Mouse (Mus musculus) lung, postnatal 25 days (tissue): ENCODE measurements around the gene Cfap61.

Experiments used
- DNase-seq: peaks from one replicate; pipeline ENCODE4 v3.0.0; 2022; ENCODE audit warnings: low spot score

Cfap61 gene

GRCm38 (mm10) chr2:146083326-146083871, 148.8 kb downstream of the Cfap61 start:
- DNase-seq = no peak

- no peak for DNase-seq
Measured at GRCm38 (mm10) chr2:146087411-146087810, 152.8 kb downstream of the Cfap61 start.

GRCm38 (mm10) chr2:146089157-146089692, 154.6 kb downstream of the Cfap61 start:
- no peak for DNase-seq

- DNase-seq = no peak
Measured at GRCm38 (mm10) chr2:146097532-146097931, 162.9 kb downstream of the Cfap61 start.

- DNase-seq = no peak
Measured at GRCm38 (mm10) chr2:146098853-146099717, 164.5 kb downstream of the Cfap61 start.

- DNase-seq = no peak
Measured at GRCm38 (mm10) chr2:146099838-146100237, 165.3 kb downstream of the Cfap61 start.

GRCm38 (mm10) chr2:146100489-146101060, 166.0 kb downstream of the Cfap61 start:
- DNase-seq = no peak

GRCm38 (mm10) chr2:146102600-146102999, 168.0 kb downstream of the Cfap61 start:
- no peak for DNase-seq

- peak; percentile 6 for DNase-seq
Measured at GRCm38 (mm10) chr2:146105341-146105740, 170.8 kb downstream of the Cfap61 start.

GRCm38 (mm10) chr2:146107980-146108379, 173.4 kb downstream of the Cfap61 start:
- DNase-seq = no peak

GRCm38 (mm10) chr2:146109921-146110320, 175.3 kb downstream of the Cfap61 start:
- DNase-seq = no peak

GRCm38 (mm10) chr2:146116282-146116681, 181.7 kb downstream of the Cfap61 start:
- no peak for DNase-seq

GRCm38 (mm10) chr2:146116726-146117125, 182.1 kb downstream of the Cfap61 start:
- no peak for DNase-seq

GRCm38 (mm10) chr2:146117191-146117914, 182.8 kb downstream of the Cfap61 start:
- DNase-seq = no peak

- no peak for DNase-seq
Measured at GRCm38 (mm10) chr2:146117915-146118403, 183.4 kb downstream of the Cfap61 start.

GRCm38 (mm10) chr2:146121551-146121950, 187.0 kb downstream of the Cfap61 start:
- DNase-seq = no peak

GRCm38 (mm10) chr2:146125129-146125528, 190.5 kb downstream of the Cfap61 start:
- no peak for DNase-seq

- DNase-seq = no peak
Measured at GRCm38 (mm10) chr2:146128622-146129021, 194.0 kb downstream of the Cfap61 start.

GRCm38 (mm10) chr2:146130514-146130913, 195.9 kb downstream of the Cfap61 start:
- DNase-seq = no peak

- no peak for DNase-seq
Measured at GRCm38 (mm10) chr2:146134275-146134674, 199.7 kb downstream of the Cfap61 start.

- DNase-seq = no peak
Measured at GRCm38 (mm10) chr2:146140711-146141110, 206.1 kb downstream of the Cfap61 start.

GRCm38 (mm10) chr2:146147306-146147705, 212.7 kb downstream of the Cfap61 start:
- DNase-seq = no peak
